Mouse (Mus musculus) c-Kit-positive CD71-positive TER-119-negative erythroid progenitor cells, embryonic 14.5 days (primary cell): ENCODE measurements around the gene Dusp3.
"Not testable (repeated sequence)": the region's sequence is repeated elsewhere in the genome, so short reads cannot be mapped to it uniquely, and the experiment has no call there.

Experiments
- DNase-seq: peaks from one replicate; pipeline ENCODE4 v3.0.0-alpha.2; 2013; ENCODE audit warnings: low read depth

The Dusp3 gene

GRCm38 (mm10) chr11:102011510-102011909 is 24.7 kb upstream of the Dusp3 start:
- DNase-seq = no peak

GRCm38 (mm10) chr11:102010140-102010539 is 23.3 kb upstream of the Dusp3 start:
- DNase-seq = no peak

GRCm38 (mm10) chr11:102008954-102009637 is 22.3 kb upstream of the Dusp3 start:
- DNase-seq = no peak

GRCm38 (mm10) chr11:102008372-102008771 is 21.6 kb upstream of the Dusp3 start:
- no peak for DNase-seq

- no peak for DNase-seq
Measured at GRCm38 (mm10) chr11:102006688-102007087, 19.9 kb upstream of the Dusp3 start.

- DNase-seq = no peak
Measured at GRCm38 (mm10) chr11:102006271-102006670, 19.5 kb upstream of the Dusp3 start.

- no peak for DNase-seq
Measured at GRCm38 (mm10) chr11:102004251-102004650, 17.4 kb upstream of the Dusp3 start.

- no peak for DNase-seq
Measured at GRCm38 (mm10) chr11:101999466-101999865, 12.7 kb upstream of the Dusp3 start.

GRCm38 (mm10) chr11:101998258-101998657 is 11.4 kb upstream of the Dusp3 start:
- DNase-seq = no peak

GRCm38 (mm10) chr11:101995938-101996337 is 9.1 kb upstream of the Dusp3 start:
- DNase-seq = no peak

GRCm38 (mm10) chr11:101994100-101994499 is 7.3 kb upstream of the Dusp3 start:
- DNase-seq = peak; percentile 60

GRCm38 (mm10) chr11:101992411-101992810 is 5.6 kb upstream of the Dusp3 start:
- DNase-seq = no peak

GRCm38 (mm10) chr11:101991813-101992212 is 5.0 kb upstream of the Dusp3 start:
- no peak for DNase-seq

GRCm38 (mm10) chr11:101990244-101990643 is 3.4 kb upstream of the Dusp3 start:
- DNase-seq = no peak

- DNase-seq = peak; percentile 65
Measured at GRCm38 (mm10) chr11:101985990-101986389, 823 bp downstream of the Dusp3 start.

GRCm38 (mm10) chr11:101985450-101985849 is 1.4 kb downstream of the Dusp3 start:
- not testable (repeated sequence) for DNase-seq

GRCm38 (mm10) chr11:101984054-101985025 is 2.5 kb downstream of the Dusp3 start, which contains the start of gene Cfap97d1:
TSS of gene Cfap97d1 (plus strand) at chr11:101984279.
- peak; percentile 58 for DNase-seq

- no peak for DNase-seq
Measured at GRCm38 (mm10) chr11:101983431-101983921, 3.3 kb downstream of the Dusp3 start.

- no peak for DNase-seq
Measured at GRCm38 (mm10) chr11:101982981-101983411, 3.8 kb downstream of the Dusp3 start.

GRCm38 (mm10) chr11:101981850-101982249 is 5.0 kb downstream of the Dusp3 start:
- DNase-seq = no peak

- DNase-seq = no peak
Measured at GRCm38 (mm10) chr11:101980603-101981157, 6.1 kb downstream of the Dusp3 start.

- no peak for DNase-seq
Measured at GRCm38 (mm10) chr11:101979140-101979539, 7.7 kb downstream of the Dusp3 start.
